Mouse (Mus musculus) splenic B cell, adult 2 months (primary cell): ENCODE data around the gene Ywhah.
A peak's percentile ranks its signal among the peaks of the same experiment; 100 is the strongest.

Experiments
- DNase-seq: peaks from one replicate; pipeline ENCODE4 v3.0.0-alpha.2; 2011; ENCODE audit warnings: low read depth, low spot score
- H3K27me3 ChIP-seq: 2 replicates; pipeline ENCODE4 v1.6.1; 2012; ENCODE audit warnings: mild to moderate bottlenecking, low read length, moderate library complexity, mixed read lengths; ENCODE audit not compliant: control insufficient read depth, poor library complexity, insufficient read depth, severe bottlenecking
- H3K36me3 ChIP-seq: 2 replicates; pipeline ENCODE4 v1.6.1; 2012; ENCODE audit warnings: mild to moderate bottlenecking, low read length, moderate library complexity, mixed read lengths; ENCODE audit not compliant: control insufficient read depth, poor library complexity, insufficient read depth, severe bottlenecking

Ywhah gene

DNA sequence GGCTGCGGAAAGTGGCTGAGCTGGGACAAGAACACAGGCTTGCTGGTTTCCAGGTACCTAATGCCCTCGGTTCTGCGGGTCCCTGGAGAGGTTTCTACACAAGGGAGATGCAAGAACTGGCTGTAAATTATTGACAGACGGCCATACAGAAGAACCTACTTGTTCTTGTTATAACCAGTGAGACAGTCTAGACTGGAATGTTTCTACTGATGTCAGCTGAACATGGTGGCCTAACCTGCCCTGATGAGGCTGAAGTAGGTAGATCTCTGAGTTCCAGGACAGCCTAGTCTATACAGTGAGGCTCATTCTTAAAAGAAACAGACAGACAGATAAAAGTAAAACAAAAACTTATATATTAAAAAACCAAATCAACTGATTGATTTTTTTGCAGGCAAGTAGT is 14.5 kb upstream of the Ywhah start:
- no peak for DNase-seq
- Histone ChIP-seq H3K36me3 (no peaks in the 10 kb centered on the region), H3K27me3 (no peaks in the 10 kb centered on the region)

DNA sequence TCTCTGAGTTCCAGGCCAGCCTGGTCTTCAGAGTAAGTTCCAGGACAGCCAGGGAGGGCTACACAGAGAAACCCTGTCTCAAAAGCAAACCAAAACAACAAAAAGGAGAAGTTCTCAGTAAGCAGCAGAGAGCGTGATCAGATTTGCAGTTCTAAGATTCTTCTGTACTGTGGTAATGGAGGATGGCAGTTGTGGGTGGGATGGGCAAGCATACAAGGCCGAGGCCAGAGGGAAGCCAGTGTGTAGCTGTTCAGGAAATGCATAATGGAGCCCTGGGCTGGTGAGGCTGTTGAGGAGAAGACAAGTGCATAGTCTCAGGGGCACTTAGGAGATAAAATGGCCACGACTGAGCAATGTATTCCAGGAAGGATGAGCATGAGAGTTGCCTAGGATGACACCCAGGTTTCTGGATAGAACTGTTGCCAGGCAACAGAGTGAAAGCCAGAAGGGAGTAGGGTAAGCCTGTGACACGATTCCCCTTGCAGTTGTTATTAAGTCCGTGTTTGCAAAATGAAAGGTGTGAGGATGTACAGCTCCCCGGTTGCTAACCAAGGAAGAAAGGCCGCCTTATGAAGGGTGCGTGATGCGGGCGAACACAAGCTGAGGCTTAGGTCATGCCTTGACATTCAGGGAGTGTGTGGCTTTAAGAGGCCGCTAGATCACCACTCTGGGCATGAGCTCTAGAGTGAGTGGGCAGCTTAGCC is 13.0 kb upstream of the Ywhah start:
- H3K36me3 ChIP-seq = no peaks in the 10 kb centered on the region

DNA sequence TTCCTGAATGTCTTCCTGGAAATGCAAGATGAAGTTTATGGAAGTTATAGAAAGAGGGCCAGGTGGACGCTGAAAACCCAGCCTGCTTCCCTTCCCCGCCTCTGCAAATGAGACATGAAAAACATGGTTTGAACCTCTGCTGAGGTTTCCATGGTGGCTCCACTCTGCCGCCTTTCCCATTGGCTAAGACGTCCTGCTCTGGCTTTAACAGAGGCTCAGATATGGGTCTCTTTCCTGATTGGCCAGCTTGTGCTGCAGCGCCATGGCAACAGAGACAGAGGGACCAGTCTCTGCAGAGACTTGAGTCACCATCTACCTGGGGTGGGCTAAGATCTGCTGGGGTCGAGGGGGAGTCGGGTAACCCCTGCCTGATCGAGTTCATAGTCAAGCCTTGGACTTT is 11.9 kb upstream of the Ywhah start:
- H3K36me3 ChIP-seq = no peaks in the 10 kb centered on the region
- DNase-seq = no peak
- no peaks in the 10 kb centered on the region for H3K27me3 ChIP-seq

More for the DNA sequence above, 13.0 kb upstream of the Ywhah start:
- DNase-seq = no peak
- no peaks in the 10 kb centered on the region for H3K27me3 ChIP-seq

DNA sequence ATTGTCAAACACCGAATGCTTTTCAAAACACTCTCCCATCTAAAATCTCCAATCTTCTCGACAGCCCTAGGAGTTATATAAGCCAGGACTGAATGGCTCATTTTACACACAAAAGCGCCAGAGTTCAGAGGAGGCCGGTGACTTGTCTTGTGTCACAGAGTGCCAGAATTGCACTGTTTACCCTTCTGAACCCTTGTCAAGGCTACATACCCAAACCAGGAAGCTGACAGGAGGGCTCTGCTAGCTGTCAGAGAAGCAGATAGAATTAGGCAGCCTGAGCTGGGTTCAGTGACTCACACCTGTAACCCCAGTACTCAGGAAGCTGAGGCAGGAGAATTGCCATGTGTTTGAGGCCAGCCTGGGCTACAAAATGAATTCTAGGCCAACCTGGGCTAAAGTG is 11.2 kb upstream of the Ywhah start:
- Histone ChIP-seq H3K36me3 (no peaks in the 10 kb centered on the region), H3K27me3 (no peaks in the 10 kb centered on the region)
- no peak for DNase-seq

DNA sequence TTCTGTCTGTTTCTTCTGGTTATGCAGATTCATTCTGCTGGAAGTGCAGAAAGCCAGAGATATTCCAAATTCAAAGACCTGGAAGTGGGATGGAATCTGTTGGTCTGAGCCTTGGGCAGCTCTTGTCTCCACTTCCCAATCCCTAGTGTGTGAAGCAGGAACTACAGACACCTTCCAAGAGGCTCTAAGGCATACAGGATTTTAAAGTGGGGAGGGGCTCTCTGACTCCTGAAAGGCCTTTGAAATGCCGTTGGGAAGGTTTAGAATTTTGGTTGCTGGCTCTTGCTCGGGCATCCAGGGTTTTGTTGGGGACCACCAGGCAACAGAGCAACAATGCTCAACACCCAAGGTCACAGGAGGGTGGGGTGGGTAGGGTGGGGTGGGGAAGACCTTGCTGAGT is 9.3 kb upstream of the Ywhah start:
- Histone ChIP-seq H3K27me3 (no peaks in the 10 kb centered on the region), H3K36me3 (no peaks in the 10 kb centered on the region)
- no peak for DNase-seq

DNA sequence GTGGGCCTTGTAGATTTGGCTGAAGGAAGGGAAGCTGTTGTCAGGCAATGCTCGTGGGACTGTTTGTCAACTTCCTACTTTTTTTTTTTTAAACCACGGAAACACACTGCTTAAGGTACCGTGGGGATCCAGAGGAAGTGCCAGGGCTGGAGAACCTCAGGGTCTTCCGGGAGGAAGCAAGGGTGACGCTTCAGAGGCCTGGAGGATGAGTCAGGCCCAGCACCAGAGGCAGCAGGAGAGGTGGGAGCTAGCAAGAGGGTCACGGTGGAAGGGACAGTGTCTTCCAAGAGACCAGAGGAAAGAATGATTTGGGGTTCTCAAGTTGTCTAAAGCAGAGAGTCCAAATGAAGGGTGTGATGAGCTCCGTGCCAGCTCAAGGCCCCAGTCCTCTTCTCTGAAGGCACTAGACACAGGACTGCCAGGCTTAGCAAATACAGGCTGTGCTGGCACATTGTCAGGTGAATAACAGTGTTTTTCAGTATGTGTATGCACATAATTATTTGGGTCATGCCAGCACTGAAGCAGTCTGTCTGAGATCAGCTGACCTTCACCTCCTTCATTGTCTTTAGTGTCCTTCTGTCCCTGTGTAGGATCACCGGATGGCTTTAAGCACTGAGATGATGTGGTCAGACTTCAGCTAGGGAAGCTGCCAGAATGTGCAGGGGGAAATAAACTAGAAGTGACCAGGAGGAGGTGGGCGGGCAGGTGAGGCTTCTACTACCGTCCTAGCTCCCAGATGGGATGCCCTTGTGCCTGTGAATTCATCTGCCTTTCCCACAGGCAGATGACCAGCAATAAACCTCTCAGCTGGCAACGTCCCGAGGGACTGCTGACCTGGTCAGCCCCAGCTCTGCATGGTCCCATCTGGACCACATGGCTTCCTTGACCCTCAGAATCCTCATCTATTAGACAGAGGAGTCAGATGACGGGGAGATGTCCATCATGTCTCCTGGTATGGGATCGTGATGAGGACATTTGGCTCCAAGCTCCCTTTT is 8.5 kb upstream of the Ywhah start:
- H3K36me3 ChIP-seq = no peaks in the 10 kb centered on the region
- H3K27me3 ChIP-seq = no peaks in the 10 kb centered on the region
- DNase-seq = no peak

DNA sequence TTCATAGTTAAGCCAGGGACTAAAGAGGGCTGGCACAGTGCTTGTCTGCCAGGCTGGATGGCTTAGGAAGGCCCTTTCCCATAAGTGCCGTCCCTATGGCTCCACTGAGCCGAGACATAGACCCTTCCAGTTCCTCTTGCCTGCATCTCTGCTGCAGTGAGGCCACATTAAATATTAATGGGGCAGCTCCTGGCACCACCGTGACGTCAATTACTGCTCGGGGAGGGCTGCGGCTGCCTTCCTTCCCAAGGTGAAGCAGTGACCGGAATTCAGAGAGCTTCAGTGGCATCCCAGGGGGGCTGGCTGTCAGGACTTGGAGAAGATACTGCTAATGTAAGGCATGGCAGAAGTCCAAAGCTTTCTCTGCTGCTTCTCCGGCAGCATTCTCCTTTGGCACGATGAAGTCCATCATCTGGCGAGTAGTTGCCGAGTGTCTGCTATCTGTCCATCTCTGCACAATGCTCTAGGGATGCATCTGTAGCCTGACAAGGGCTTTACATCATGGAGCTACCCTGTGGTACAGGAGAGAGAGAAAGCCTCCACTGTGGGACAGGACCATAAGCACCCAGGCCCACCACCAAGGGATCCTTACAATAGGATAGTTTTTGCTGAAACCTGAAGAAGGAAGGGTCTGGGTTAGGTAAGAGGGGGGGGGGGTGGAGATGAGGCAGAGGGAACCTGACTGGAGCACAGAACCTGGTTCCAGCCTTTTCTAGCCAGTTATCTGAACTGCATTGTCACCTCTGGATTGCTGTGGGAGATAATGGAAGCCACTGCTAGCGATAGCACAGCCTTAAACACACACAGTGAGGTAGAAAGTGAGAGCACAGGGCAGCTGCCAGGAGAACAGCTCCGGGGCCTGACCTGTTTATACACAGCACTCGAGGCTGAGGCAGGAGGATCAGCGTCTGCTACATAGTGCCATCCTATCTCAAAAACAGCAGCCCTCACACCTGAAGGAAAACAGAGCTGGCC is 7.2 kb upstream of the Ywhah start:
- Histone ChIP-seq H3K36me3 (no peaks in the 10 kb centered on the region), H3K27me3 (no peaks in the 10 kb centered on the region)
- no peak for DNase-seq

DNA sequence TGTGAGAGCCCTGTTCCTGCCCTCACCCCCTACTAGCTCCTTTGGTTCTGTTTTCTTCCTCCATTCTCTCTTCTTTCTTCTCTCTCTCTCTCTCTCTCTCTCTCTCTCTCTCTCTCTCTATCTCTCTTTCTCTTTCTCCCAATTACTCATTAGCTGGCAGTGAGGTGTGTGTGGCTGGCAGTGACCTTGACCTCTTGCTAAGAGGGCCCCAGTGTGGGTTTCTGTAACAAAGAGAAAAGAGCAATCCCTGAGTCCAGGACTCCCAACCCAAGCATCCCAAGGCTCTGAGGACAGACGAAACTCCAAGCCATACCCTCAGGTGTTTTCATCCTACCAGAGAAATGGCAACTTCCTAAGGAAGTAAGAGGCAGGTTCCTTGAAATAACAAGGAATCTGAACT is 4.5 kb upstream of the Ywhah start:
- Histone ChIP-seq H3K27me3 (no peaks in the 10 kb centered on the region), H3K36me3 (no peaks in the 10 kb centered on the region)
- no peak for DNase-seq

DNA sequence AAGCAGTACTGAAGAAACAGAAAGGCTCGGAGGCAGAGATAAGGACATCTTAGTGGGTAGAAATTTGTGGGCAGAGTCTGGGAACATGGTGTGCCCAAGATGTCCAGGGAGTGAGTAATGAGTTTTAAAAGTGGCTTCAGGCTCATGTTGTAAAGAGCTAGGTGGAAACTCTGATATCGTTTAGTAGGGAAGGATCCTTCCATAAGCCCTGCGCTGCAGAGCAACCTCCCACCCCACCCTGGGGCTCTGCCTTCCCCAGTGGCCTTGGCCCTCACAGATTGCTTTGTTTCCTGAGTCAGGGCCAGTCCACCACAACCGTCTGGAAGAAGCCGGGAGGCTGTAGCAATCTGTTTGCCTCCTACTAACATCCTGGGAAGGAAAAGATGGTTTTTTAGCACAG is 3.0 kb upstream of the Ywhah start:
- H3K36me3 ChIP-seq = no peaks in the 10 kb centered on the region
- no peaks in the 10 kb centered on the region for H3K27me3 ChIP-seq
- no peak for DNase-seq

DNA sequence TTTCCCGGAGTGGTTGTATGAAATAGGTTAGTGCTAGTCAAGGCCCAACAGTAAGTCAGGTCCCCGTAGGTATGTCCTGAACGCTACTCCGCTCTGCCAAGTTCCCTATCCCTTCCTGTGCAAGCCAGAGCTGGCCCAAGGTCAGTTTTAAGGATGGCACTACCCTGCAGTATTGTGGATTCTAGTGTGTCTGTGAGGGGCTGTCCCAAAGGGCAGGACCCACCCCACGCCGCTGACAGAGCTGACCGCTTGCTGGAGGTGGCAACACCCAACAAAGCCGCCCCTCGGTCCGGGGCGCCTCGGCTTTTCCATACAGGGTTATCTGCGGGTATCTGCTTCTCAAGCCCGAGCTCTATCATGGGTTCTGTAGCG is 441 bp upstream of the Ywhah start:
- Histone ChIP-seq H3K27me3 (no peaks in the 10 kb centered on the region), H3K36me3 (no peaks in the 10 kb centered on the region)
- no peak for DNase-seq

DNA sequence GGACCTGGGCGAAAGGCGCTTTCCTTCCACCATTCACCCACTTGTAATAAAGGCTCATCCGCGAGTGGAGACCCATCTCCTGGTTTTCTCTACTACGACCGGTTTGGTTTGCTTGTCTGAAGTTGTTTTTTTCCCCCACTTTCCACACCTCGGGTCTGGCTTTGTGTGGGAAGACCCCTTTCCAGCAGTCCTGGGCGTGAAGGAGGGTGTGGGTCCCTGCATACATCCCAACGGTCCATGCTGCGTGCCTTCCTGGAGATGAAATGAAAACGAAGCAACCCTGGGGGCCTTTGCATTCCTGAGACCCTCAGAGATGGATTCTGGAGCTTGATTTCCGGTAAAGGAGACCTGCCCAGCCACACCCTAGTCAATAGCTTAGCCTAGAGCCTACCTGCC is 808 bp downstream of the Ywhah start:
- DNase-seq = no peak
- no peaks in the 10 kb centered on the region for H3K27me3 ChIP-seq
- H3K36me3 ChIP-seq = no peaks in the 10 kb centered on the region

DNA sequence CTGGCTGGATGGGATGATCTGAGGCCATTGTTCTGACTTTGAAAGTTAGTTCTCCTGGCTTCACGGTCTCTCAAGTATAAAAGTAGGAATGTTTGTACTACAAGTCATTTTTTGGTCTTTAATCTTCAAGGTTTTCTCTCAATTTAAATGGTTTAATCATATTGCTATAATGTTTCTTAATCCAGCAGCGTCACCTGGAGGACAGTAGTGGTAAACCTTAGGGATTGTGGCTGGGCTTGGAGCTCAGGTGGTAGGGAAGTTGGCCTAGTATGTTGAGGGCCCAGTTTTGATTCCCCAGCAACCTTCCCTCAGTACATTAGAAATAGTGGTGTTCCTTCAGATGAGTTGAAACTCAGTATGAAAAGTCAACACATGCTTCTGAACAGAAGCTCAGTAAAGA is 3.0 kb downstream of the Ywhah start:
- Histone ChIP-seq H3K36me3 (0 out of 2 replicates have a peak, but pooled peaks cover 2% of the 10 kb centered on the region), H3K27me3 (no peaks in the 10 kb centered on the region)

DNA sequence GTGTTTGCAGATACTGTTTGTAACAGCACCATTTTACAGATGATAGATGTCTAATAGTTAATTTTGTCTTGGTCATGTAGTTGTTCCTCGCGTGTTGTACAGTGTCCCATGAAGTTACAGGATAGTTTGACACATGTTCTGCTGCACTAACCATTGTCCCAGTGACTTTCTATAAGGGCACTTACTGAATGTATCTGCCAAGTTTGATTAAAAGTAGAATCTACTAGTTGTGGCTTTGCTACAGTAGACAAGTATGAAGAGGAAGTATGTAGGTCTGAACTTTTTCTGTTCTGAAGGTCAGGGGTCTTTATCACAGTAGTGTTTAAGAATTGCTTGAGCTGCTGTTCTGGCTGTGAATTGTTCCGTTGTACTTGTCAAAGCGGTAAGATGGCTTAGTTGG is 4.7 kb downstream of the Ywhah start:
- DNase-seq = no peak
- H3K27me3 ChIP-seq = no peaks in the 10 kb centered on the region
- H3K36me3 ChIP-seq = 0 out of 2 replicates have a peak, but pooled peaks cover 2% of the 10 kb centered on the region

More for the DNA sequence above, 3.0 kb downstream of the Ywhah start:
- peak; percentile 74 for DNase-seq

DNA sequence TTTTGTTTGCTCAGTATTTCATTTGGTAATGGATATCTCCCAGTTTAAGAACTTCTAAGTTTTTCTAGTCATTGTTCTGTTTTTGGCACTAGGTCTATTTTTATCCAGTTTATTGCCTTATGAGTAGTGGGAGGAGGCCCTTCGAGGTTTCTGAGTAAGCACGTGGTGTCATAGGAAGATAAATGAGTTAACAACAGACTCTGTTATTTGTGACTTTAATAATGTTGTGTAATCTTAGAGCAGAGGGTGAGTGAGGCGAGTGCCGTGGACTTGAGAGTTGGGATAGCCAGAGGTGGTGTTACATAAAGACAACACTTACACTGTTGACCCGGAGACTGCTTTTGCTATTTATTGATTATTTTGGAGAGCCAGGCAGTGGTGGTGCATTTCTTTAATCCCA is 5.9 kb downstream of the Ywhah start:
- no peaks in the 10 kb centered on the region for H3K27me3 ChIP-seq
- H3K36me3 ChIP-seq = 0 out of 2 replicates have a peak, but pooled peaks cover 2% of the 10 kb centered on the region
- no peak for DNase-seq
